Mouse (Mus musculus) T-helper 17 cell (primary cell): ENCODE measurements around the gene Mael.

Experiments used
- in situ Hi-C, 2 experiments: fragments of 300-600 bp; cut with MboI, MseI; formaldehyde crosslinking; loops; 1 replicate in 1 of 2; 2 replicates in 1 of 2; pipeline ENCODE4 v1.15.1; 2025; ENCODE audit warnings: high pct_unique_total_duplicates in 2 of 2

Gene Mael

GRCm38 (mm10) chr1:166238315-166238969 lies at the start of gene Mael:
Mael (minus strand) TSS chr1:166238747.
- in situ Hi-C loops, result loop anchor here in 1 of 2 experiments (5.0 kb wide), 1 partner anchor 51 kb away; no protein-coding TSS in a partner anchor

- in situ Hi-C loops, result no loop called here
Observed at GRCm38 (mm10) chr1:166286231-166286630, 47.7 kb upstream of the Mael start.

- in situ Hi-C loops, result no loop called here
Observed at GRCm38 (mm10) chr1:166284390-166284789, 45.8 kb upstream of the Mael start.

- in situ Hi-C loops, result no loop called here
Observed at GRCm38 (mm10) chr1:166283451-166283850, 44.9 kb upstream of the Mael start.

GRCm38 (mm10) chr1:166282597-166283210 lies 44.2 kb upstream of the Mael start:
- in situ Hi-C loops, result no loop called here

- in situ Hi-C loops, result no loop called here
Observed at GRCm38 (mm10) chr1:166281836-166282235, 43.3 kb upstream of the Mael start.

- in situ Hi-C loops, result no loop called here
Observed at GRCm38 (mm10) chr1:166281287-166281686, 42.7 kb upstream of the Mael start.

GRCm38 (mm10) chr1:166280566-166280965 lies 42.0 kb upstream of the Mael start:
- in situ Hi-C loops, result no loop called here

- in situ Hi-C loops, result no loop called here
Observed at GRCm38 (mm10) chr1:166279580-166280206, 41.1 kb upstream of the Mael start.

GRCm38 (mm10) chr1:166278786-166279185 lies 40.2 kb upstream of the Mael start:
- in situ Hi-C loops, result no loop called here

- in situ Hi-C loops, result no loop called here
Observed at GRCm38 (mm10) chr1:166268218-166268617, 29.7 kb upstream of the Mael start.

- in situ Hi-C loops, result no loop called here
Observed at GRCm38 (mm10) chr1:166266918-166267317, 28.4 kb upstream of the Mael start.

GRCm38 (mm10) chr1:166266001-166266705 lies 27.6 kb upstream of the Mael start:
- in situ Hi-C loops, result no loop called here

- in situ Hi-C loops, result no loop called here
Observed at GRCm38 (mm10) chr1:166259526-166259925, 21.0 kb upstream of the Mael start.

GRCm38 (mm10) chr1:166256898-166257297 lies 18.4 kb upstream of the Mael start:
- in situ Hi-C loops, result no loop called here

- in situ Hi-C loops, result no loop called here
Observed at GRCm38 (mm10) chr1:166256302-166256701, 17.8 kb upstream of the Mael start.

GRCm38 (mm10) chr1:166255651-166256050 lies 17.1 kb upstream of the Mael start:
- in situ Hi-C loops, result no loop called here

GRCm38 (mm10) chr1:166255091-166255490 lies 16.5 kb upstream of the Mael start:
- in situ Hi-C loops, result no loop called here

GRCm38 (mm10) chr1:166253898-166254894 lies 15.6 kb upstream of the Mael start, which contains the start of gene Ildr2:
Ildr2 (plus strand) TSS chr1:166254139.
- in situ Hi-C loops, result no loop called here

- in situ Hi-C loops, result no loop called here
Observed at GRCm38 (mm10) chr1:166244285-166244684, 5.7 kb upstream of the Mael start.

- in situ Hi-C loops, result no loop called here
Observed at GRCm38 (mm10) chr1:166214181-166214580, 24.4 kb downstream of the Mael start.
